Mouse (Mus musculus): Measurements from ENCODE around the gene Pard3. TPM values are rescaled to one million over a fixed set of nuclear protein-coding genes. Genes with fewer than 3 reads are reported as not detected.

Pard3 gene
- polyA plus RNA-seq, 1 experiment, result 10.4 TPM

- WGBS, result 35% methylated on average over 8 of the region's 8 CpGs
- Histone ChIP-seq H3K4me3 (ENCODE audit: control insufficient read depth, insufficient read depth, low read length) (no peak overlapping the region), H3K4me1 (replicated peaks; ENCODE audit: control insufficient read depth, insufficient read depth, low read length) (no peaks in the 10 kb centered on the region), H3K36me3 (ENCODE audit: control insufficient read depth, insufficient read depth, low read length) (no peaks in the 10 kb centered on the region), H3K27ac (ENCODE audit: control insufficient read depth, insufficient read depth, low read length) (no peak overlapping the region), H3K27me3 (ENCODE audit: control insufficient read depth, insufficient read depth, low read length) (no peaks in the 10 kb centered on the region)
- DNase-seq, result no peak
- no peak for TF ChIP-seq POLR2A (IDR thresholded peaks at IDR 0.05; ENCODE audit: control insufficient read depth, extremely low read depth, insufficient read depth, low read length, poor library complexity)
- TF ChIP-seq CTCF (IDR thresholded peaks at IDR 0.05; ENCODE audit: borderline replicate concordance, control insufficient read depth, extremely low read depth, insufficient read depth, low read length, poor library complexity), result no peak
Measured at GRCm38 (mm10) chr8:127124795-127125194, 61.1 kb downstream of the Pard3 start.

- Histone ChIP-seq H3K27me3 (ENCODE audit: control insufficient read depth, insufficient read depth, low read length) (no peaks in the 10 kb centered on the region), H3K36me3 (ENCODE audit: control insufficient read depth, insufficient read depth, low read length) (no peaks in the 10 kb centered on the region), H3K27ac (ENCODE audit: control insufficient read depth, insufficient read depth, low read length) (no peak overlapping the region), H3K4me1 (replicated peaks; ENCODE audit: control insufficient read depth, insufficient read depth, low read length) (no peaks in the 10 kb centered on the region), H3K4me3 (ENCODE audit: control insufficient read depth, insufficient read depth, low read length) (no peak overlapping the region)
- TF ChIP-seq POLR2A (IDR thresholded peaks at IDR 0.05; ENCODE audit: control insufficient read depth, extremely low read depth, insufficient read depth, low read length, poor library complexity) (no peak), CTCF (IDR thresholded peaks at IDR 0.05; ENCODE audit: borderline replicate concordance, control insufficient read depth, extremely low read depth, insufficient read depth, low read length, poor library complexity) (no peak)
- WGBS, result 89% methylated on average over 11 of the region's 11 CpGs
- no peak for DNase-seq
Measured at GRCm38 (mm10) chr8:127125686-127126683, 62.3 kb downstream of the Pard3 start.

- Histone ChIP-seq H3K27ac (ENCODE audit: control insufficient read depth, insufficient read depth, low read length) (no peak overlapping the region), H3K4me1 (replicated peaks; ENCODE audit: control insufficient read depth, insufficient read depth, low read length) (no peaks in the 10 kb centered on the region), H3K27me3 (ENCODE audit: control insufficient read depth, insufficient read depth, low read length) (no peaks in the 10 kb centered on the region), H3K4me3 (ENCODE audit: control insufficient read depth, insufficient read depth, low read length) (no peak overlapping the region), H3K36me3 (ENCODE audit: control insufficient read depth, insufficient read depth, low read length) (no peaks in the 10 kb centered on the region)
- DNase-seq, result no peak
- TF ChIP-seq CTCF (IDR thresholded peaks at IDR 0.05; ENCODE audit: borderline replicate concordance, control insufficient read depth, extremely low read depth, insufficient read depth, low read length, poor library complexity) (no peak), POLR2A (IDR thresholded peaks at IDR 0.05; ENCODE audit: control insufficient read depth, extremely low read depth, insufficient read depth, low read length, poor library complexity) (no peak)
- WGBS, result 78% methylated on average over 8 of the region's 8 CpGs
Measured at GRCm38 (mm10) chr8:127128781-127129396, 65.2 kb downstream of the Pard3 start.

GRCm38 (mm10) chr8:127134327-127134726, 70.6 kb downstream of the Pard3 start:
- H3K36me3 ChIP-seq (ENCODE audit: control insufficient read depth, insufficient read depth, low read length), result no peaks in the 10 kb centered on the region
- WGBS, result 14% methylated on average over 5 of the region's 5 CpGs
- no peak for DNase-seq
- TF ChIP-seq CTCF (IDR thresholded peaks at IDR 0.05; ENCODE audit: borderline replicate concordance, control insufficient read depth, extremely low read depth, insufficient read depth, low read length, poor library complexity) (no peak), POLR2A (IDR thresholded peaks at IDR 0.05; ENCODE audit: control insufficient read depth, extremely low read depth, insufficient read depth, low read length, poor library complexity) (no peak)
- H3K27me3 ChIP-seq (ENCODE audit: control insufficient read depth, insufficient read depth, low read length), result no peaks in the 10 kb centered on the region
- H3K4me3 ChIP-seq (ENCODE audit: control insufficient read depth, insufficient read depth, low read length), result no peak overlapping the region
- H3K27ac ChIP-seq (ENCODE audit: control insufficient read depth, insufficient read depth, low read length), result no peak overlapping the region
- no peaks in the 10 kb centered on the region for H3K4me1 ChIP-seq (replicated peaks; ENCODE audit: control insufficient read depth, insufficient read depth, low read length)

- H3K4me1 ChIP-seq (replicated peaks; ENCODE audit: control insufficient read depth, insufficient read depth, low read length), result no peaks in the 10 kb centered on the region
- H3K36me3 ChIP-seq (ENCODE audit: control insufficient read depth, insufficient read depth, low read length), result no peaks in the 10 kb centered on the region
- TF ChIP-seq POLR2A (IDR thresholded peaks at IDR 0.05; ENCODE audit: control insufficient read depth, extremely low read depth, insufficient read depth, low read length, poor library complexity) (no peak), CTCF (IDR thresholded peaks at IDR 0.05; ENCODE audit: borderline replicate concordance, control insufficient read depth, extremely low read depth, insufficient read depth, low read length, poor library complexity) (no peak)
- no peak overlapping the region for H3K27ac ChIP-seq (ENCODE audit: control insufficient read depth, insufficient read depth, low read length)
- DNase-seq, result no peak
- H3K4me3 ChIP-seq (ENCODE audit: control insufficient read depth, insufficient read depth, low read length), result no peak overlapping the region
- 79% methylated on average over 2 of the region's 2 CpGs for WGBS
- H3K27me3 ChIP-seq (ENCODE audit: control insufficient read depth, insufficient read depth, low read length), result no peaks in the 10 kb centered on the region
Measured at GRCm38 (mm10) chr8:127136201-127136600, 72.5 kb downstream of the Pard3 start.

- Histone ChIP-seq H3K4me1 (replicated peaks; ENCODE audit: control insufficient read depth, insufficient read depth, low read length) (no peaks in the 10 kb centered on the region), H3K4me3 (ENCODE audit: control insufficient read depth, insufficient read depth, low read length) (no peak overlapping the region), H3K27ac (ENCODE audit: control insufficient read depth, insufficient read depth, low read length) (no peak overlapping the region), H3K36me3 (ENCODE audit: control insufficient read depth, insufficient read depth, low read length) (no peaks in the 10 kb centered on the region), H3K27me3 (ENCODE audit: control insufficient read depth, insufficient read depth, low read length) (no peaks in the 10 kb centered on the region)
- TF ChIP-seq CTCF (IDR thresholded peaks at IDR 0.05; ENCODE audit: borderline replicate concordance, control insufficient read depth, extremely low read depth, insufficient read depth, low read length, poor library complexity) (no peak), POLR2A (IDR thresholded peaks at IDR 0.05; ENCODE audit: control insufficient read depth, extremely low read depth, insufficient read depth, low read length, poor library complexity) (no peak)
- 95% methylated on average over 2 of the region's 2 CpGs for WGBS
- DNase-seq, result no peak
Measured at GRCm38 (mm10) chr8:127136781-127137180, 73.1 kb downstream of the Pard3 start.
